Mouse (Mus musculus): Measurements from ENCODE around the gene Ccdc163.

GRCm38 (mm10) chr4:116787985-116788760 lies 79.9 kb downstream of the Ccdc163 start:
- TF ChIP-seq CTCF (IDR thresholded peaks at IDR 0.05; ENCODE audit: low read depth) (no peak), EP300 (IDR thresholded peaks at IDR 0.05; ENCODE audit: low read depth) (no peak)
